Mouse (Mus musculus) brain, embryonic 14.5 days (tissue): ENCODE measurements around the gene Acss3.

ENCODE experiments used
- CTCF ChIP-seq: fragments of 200-500 bp; IDR thresholded peaks from 2 replicates; pipeline ENCODE4 v1.5.1; 2012; ENCODE audit warnings: inconsistent platforms, mild to moderate bottlenecking, moderate library complexity, borderline replicate concordance; ENCODE audit not compliant: insufficient read depth, insufficient read length; ENCODE audit errors: extremely low read depth
- POLR2A ChIP-seq: fragments of 200-500 bp; IDR thresholded peaks from 2 replicates; pipeline ENCODE4 v1.6.1; 2012; ENCODE audit warnings: mild to moderate bottlenecking, inconsistent platforms, borderline replicate concordance; ENCODE audit not compliant: poor library complexity, insufficient read depth, insufficient read length, severe bottlenecking; ENCODE audit errors: extremely low read depth

DNA sequence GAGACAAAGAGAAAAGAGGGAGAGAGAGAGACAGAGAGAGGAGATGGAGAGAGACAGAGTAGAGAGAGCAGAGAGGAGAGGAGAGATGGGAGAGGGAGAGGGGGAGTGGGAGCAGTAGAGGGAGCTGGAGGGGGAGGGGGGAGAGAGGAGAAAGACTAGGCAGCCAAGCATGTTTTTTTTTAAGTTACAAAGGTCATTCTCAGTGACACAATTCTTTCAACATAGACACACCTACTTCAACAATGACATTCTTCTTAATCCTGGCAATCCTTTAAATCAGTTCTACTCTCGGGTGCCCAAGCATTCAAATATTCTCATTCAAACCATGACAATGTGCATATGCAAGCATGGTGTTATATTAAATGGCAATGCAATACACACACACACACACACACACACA, 19.4 kb upstream of the Acss3 start:
- TF ChIP-seq CTCF: no peak
- TF ChIP-seq POLR2A: no peak
